Mouse (Mus musculus) kidney, postnatal 0 days (tissue): ENCODE data around the gene Npm1. TPM values are rescaled to one million over a fixed set of nuclear protein-coding genes. Genes with fewer than 3 reads are reported as not detected.

Source experiments
- ATAC-seq: fragments of 200-750 bp; cut with Nextera tagmentation; replicated peaks from 2 replicates; pipeline ENCODE4 v1.8.0; 2017; ENCODE audit warnings: low read depth, moderate number of reproducible peaks, moderate TSS enrichment, moderate library complexity; ENCODE audit not compliant: low FRiP score
- DNase-seq: peaks from one replicate; pipeline ENCODE4 v3.0.0-alpha.2; 2016; ENCODE audit warnings: low spot score
- H3K27ac ChIP-seq: fragments of 300-500 bp; sonication (generic); 2 replicates; pipeline ENCODE4 v1.5.1; 2014; ENCODE audit warnings: mild to moderate bottlenecking
- H3K27me3 ChIP-seq: fragments of 300-500 bp; sonication (generic); 2 replicates; pipeline ENCODE4 v1.6.1; 2014; ENCODE audit warnings: low read length, mixed read lengths; ENCODE audit not compliant: insufficient read depth
- H3K36me3 ChIP-seq: fragments of 300-500 bp; sonication (generic); 2 replicates; pipeline ENCODE4 v1.6.1; 2014; ENCODE audit warnings: low read length, mixed read lengths; ENCODE audit not compliant: insufficient read depth
- H3K4me1 ChIP-seq: fragments of 300-500 bp; sonication (generic); replicated peaks from 2 replicates; pipeline ENCODE4 v1.6.1; 2014; ENCODE audit warnings: antibody characterized with exemption, low read length, mixed read lengths; ENCODE audit not compliant: insufficient read depth
- H3K4me2 ChIP-seq: fragments of 300-500 bp; sonication (generic); 2 replicates; pipeline ENCODE4 v1.6.1; 2014; ENCODE audit warnings: mild to moderate bottlenecking, low read length, moderate library complexity, mixed read lengths
- H3K4me3 ChIP-seq: fragments of 300-500 bp; sonication (generic); replicated peaks from 2 replicates; pipeline ENCODE4 v1.5.1; 2014; ENCODE audit warnings: low read depth, low read length
- H3K9ac ChIP-seq: fragments of 300-500 bp; sonication (generic); 2 replicates; pipeline ENCODE4 v1.6.1; 2014; ENCODE audit warnings: low read depth, low read length
- H3K9me3 ChIP-seq: fragments of 300-500 bp; sonication (generic); replicated peaks from 2 replicates; pipeline ENCODE4 v1.6.1; 2016; ENCODE audit warnings: low read length, inconsistent platforms, mixed read lengths
- CTCF ChIP-seq: IDR thresholded peaks from 2 replicates; pipeline ENCODE4 v1.5.1; 2016; ENCODE audit warnings: antibody characterized with exemption, low read depth, mild to moderate bottlenecking, moderate library complexity
- WGBS: fragments of 180-500 bp; shearing (Covaris S2); extraction: QIAGEN DNeasy Blood & Tissue Kit; methylation state at CpG from one replicate; pipeline ENCODE4 v1.1.7; 2014; 5-methylcytosine and 5-hydroxymethylcytosine counted together
- polyA plus RNA-seq: library from polyadenylated mRNA; unstranded; fragments of >200 nt; fragmentation: Nextera tagmentation; extraction: Ambion mirVana; gene quantifications from 2 replicates; pipeline ENCODE4 v1.2.1, GENCODE M21; 2015

The Npm1 gene
- polyA plus RNA-seq, 1 experiment from 2014 or later: 905 TPM

- no peaks in the 10 kb centered on the region for H3K9me3 ChIP-seq
- no peak overlapping the region for H3K27ac ChIP-seq
- no peak for DNase-seq
- H3K4me2 ChIP-seq: no peak overlapping the region
- no peaks in the 10 kb centered on the region for H3K4me1 ChIP-seq
- TF ChIP-seq CTCF: no peak
- ATAC-seq: no peak
- no peaks in the 10 kb centered on the region for H3K36me3 ChIP-seq
- H3K4me3 ChIP-seq: no peak overlapping the region
- no peak overlapping the region for H3K9ac ChIP-seq
- no peaks in the 10 kb centered on the region for H3K27me3 ChIP-seq
- 94% methylated on average over 8 of the region's 8 CpGs for WGBS
Observed at GRCm38 (mm10) chr11:33134391-33134986, 28.5 kb downstream of the Npm1 start.

GRCm38 (mm10) chr11:33132619-33133338 is 30.2 kb downstream of the Npm1 start:
- no peak overlapping the region for H3K27ac ChIP-seq
- WGBS: 76% methylated on average over 8 of the region's 8 CpGs
- TF ChIP-seq CTCF: no peak
- ATAC-seq: no peak
- H3K9ac ChIP-seq: no peak overlapping the region
- H3K27me3 ChIP-seq: no peaks in the 10 kb centered on the region
- no peaks in the 10 kb centered on the region for H3K36me3 ChIP-seq
- no peaks in the 10 kb centered on the region for H3K9me3 ChIP-seq
- H3K4me1 ChIP-seq: no peaks in the 10 kb centered on the region
- no peak for DNase-seq
- no peak overlapping the region for H3K4me3 ChIP-seq
- no peak overlapping the region for H3K4me2 ChIP-seq

- H3K4me3 ChIP-seq: no peak overlapping the region
- H3K27me3 ChIP-seq: no peaks in the 10 kb centered on the region
- DNase-seq (no peak), ATAC-seq (no peak)
- no peak overlapping the region for H3K9ac ChIP-seq
- peaks cover 5% of the 10 kb centered on the region; the same call in 1 of the 2 replicates for H3K4me1 ChIP-seq
- H3K9me3 ChIP-seq: no peaks in the 10 kb centered on the region
- H3K27ac ChIP-seq: no peak overlapping the region
- no peak for TF ChIP-seq CTCF
- no peaks in the 10 kb centered on the region for H3K36me3 ChIP-seq
- H3K4me2 ChIP-seq: no peak overlapping the region
Observed at GRCm38 (mm10) chr11:33127058-33127457, 35.9 kb downstream of the Npm1 start.

- Histone ChIP-seq H3K4me1 (peaks cover 5% of the 10 kb centered on the region; the same call in 1 of the 2 replicates), H3K36me3 (no peaks in the 10 kb centered on the region), H3K27ac (0 out of 2 replicates have a peak overlapping the region, but pooled peaks have one; percentile 15), H3K27me3 (no peaks in the 10 kb centered on the region), H3K9me3 (no peaks in the 10 kb centered on the region), H3K4me3 (peak overlapping the region; percentile 13), H3K9ac (peak overlapping the region; percentile 51), H3K4me2 (peak overlapping the region; percentile 63)
- peak; percentile 90 for ATAC-seq
- WGBS: 2% methylated on average over 37 of the region's 37 CpGs
- peak; percentile 45 for TF ChIP-seq CTCF
- DNase-seq: peak; percentile 84
Observed at GRCm38 (mm10) chr11:33122575-33123268, 40.3 kb downstream of the Npm1 start.

- Histone ChIP-seq H3K36me3 (no peaks in the 10 kb centered on the region), H3K9me3 (no peaks in the 10 kb centered on the region), H3K4me2 (no peak overlapping the region), H3K4me1 (peaks cover 5% of the 10 kb centered on the region; the same call in 1 of the 2 replicates), H3K27me3 (no peaks in the 10 kb centered on the region), H3K4me3 (no peak overlapping the region), H3K27ac (no peak overlapping the region), H3K9ac (no peak overlapping the region)
- ATAC-seq (no peak), DNase-seq (no peak)
- no peak for TF ChIP-seq CTCF
- 56% methylated on average over 8 of the region's 8 CpGs for whole genome bisulfite sequencing
Observed at GRCm38 (mm10) chr11:33119556-33119955, 43.5 kb downstream of the Npm1 start.

- peaks cover 5% of the 10 kb centered on the region; the same call in 1 of the 2 replicates for H3K4me1 ChIP-seq
- H3K9me3 ChIP-seq: no peaks in the 10 kb centered on the region
- WGBS: 73% methylated on average over 7 of the region's 7 CpGs
- no peak overlapping the region for H3K27ac ChIP-seq
- H3K36me3 ChIP-seq: no peaks in the 10 kb centered on the region
- ATAC-seq (no peak), DNase-seq (no peak)
- no peak for TF ChIP-seq CTCF
- no peaks in the 10 kb centered on the region for H3K27me3 ChIP-seq
- no peak overlapping the region for H3K4me3 ChIP-seq
- no peak overlapping the region for H3K4me2 ChIP-seq
- H3K9ac ChIP-seq: no peak overlapping the region
Observed at GRCm38 (mm10) chr11:33119116-33119515, 43.9 kb downstream of the Npm1 start.
